Mouse (Mus musculus) olfactory bulb, adult 2 months (tissue): ENCODE measurements around the gene Tdrd6.

ENCODE experiments used
- CTCF ChIP-seq: fragments of 200-500 bp; IDR thresholded peaks from 2 replicates; pipeline ENCODE4 v1.5.1; 2012; ENCODE audit warnings: low read depth, mild to moderate bottlenecking, low read length, moderate library complexity; ENCODE audit not compliant: insufficient read depth
- POLR2A ChIP-seq: fragments of 200-500 bp; IDR thresholded peaks from 2 replicates; pipeline ENCODE4 v1.6.1; 2012; ENCODE audit warnings: mild to moderate bottlenecking, low read depth, low read length, moderate library complexity; ENCODE audit not compliant: insufficient read depth

GRCm38 (mm10) chr17:43581012-43581467 lies 49.1 kb downstream of the Tdrd6 start:
- no peak for TF ChIP-seq POLR2A
- no peak for TF ChIP-seq CTCF
